In genomic region chr11:60774841-60775240, GRCm38 (mm10) we compare ENCODE assay signal across 11 mouse cellular contexts. TPM values are rescaled to one million over a fixed set of nuclear protein-coding genes. Genes with fewer than 3 reads are reported as not detected.
DNase-seq lines count a peak whose midpoint lies in the region; ATAC-seq and TF ChIP-seq lines count a peak whose summit lies in the region.
"Had no signal": no experiment of that assay in that cellular context is flagged by ENCODE, and none has a peak within 500 bp of the region (broad histone marks: within the 10 kb centered on the region; RNA-seq: fewer than 3 reads in every experiment).

No protein-coding gene starts in this region.

- peaks cover 44% of the 10 kb centered on the region for H3K4me1 ChIP-seq in forebrain, embryonic 12.5 days
- peaks cover 42% of the 10 kb centered on the region for H3K4me1 ChIP-seq in forebrain, embryonic 16.5 days (replicated peaks; ENCODE audit: control insufficient read depth, insufficient read depth, low read length)
- H3K4me1 ChIP-seq in lung, embryonic 14.5 days (ENCODE audit: insufficient read depth): peaks cover 30% of the 10 kb centered on the region
- H3K4me1 ChIP-seq in hindbrain, embryonic 14.5 days (replicated peaks; ENCODE audit: control insufficient read depth, insufficient read depth, low read length): peaks cover 39% of the 10 kb centered on the region
- peaks cover 23% of the 10 kb centered on the region for H3K4me1 ChIP-seq in midbrain, postnatal 0 days (ENCODE audit: insufficient read depth, low read length)

- no peaks in the 10 kb centered on the region for H3K9me3 ChIP-seq in forebrain, embryonic 12.5 days
- no peaks in the 10 kb centered on the region for H3K9me3 ChIP-seq in forebrain, embryonic 16.5 days (ENCODE audit: control insufficient read depth, low read length)
- no peaks in the 10 kb centered on the region for H3K9me3 ChIP-seq in lung, embryonic 14.5 days (ENCODE audit: low read depth, low read length)
- no peaks in the 10 kb centered on the region for H3K9me3 ChIP-seq in hindbrain, embryonic 14.5 days (ENCODE audit: control insufficient read depth, low read length)
- H3K9me3 ChIP-seq in midbrain, postnatal 0 days (ENCODE audit: low read length): no peaks in the 10 kb centered on the region

- DNase-seq in lung, embryonic 14.5 days: peak; percentile 56
- DNase-seq in lung, postnatal 14 days: no peak
- DNase-seq in hindbrain, embryonic 14.5 days (ENCODE audit: low spot score): no peak
- DNase-seq in midbrain, postnatal 0 days (ENCODE audit: low spot score): no peak
- DNase-seq in ovary, postnatal 10 days (ENCODE audit: low spot score): no peak
- no peak for DNase-seq in urinary bladder, postnatal 36 days (ENCODE audit: low spot score in 2 of 2)
- DNase-seq: embryo, embryonic 11 days; layer of hippocampus, postnatal 36 days; thymus, adult 2 months had no signal

- ATAC-seq in forebrain, embryonic 12.5 days (ENCODE audit: low FRiP score): no peak
- no peak for ATAC-seq in forebrain, embryonic 16.5 days
- ATAC-seq in lung, embryonic 14.5 days (ENCODE audit: insufficient read depth): no peak
- ATAC-seq in hindbrain, embryonic 14.5 days (ENCODE audit: low FRiP score): no peak
- no peak for ATAC-seq in midbrain, postnatal 0 days (ENCODE audit: low FRiP score)

- H3K4me3 ChIP-seq in forebrain, embryonic 12.5 days (replicated peaks): no peak overlapping the region
- no peak overlapping the region for H3K4me3 ChIP-seq in forebrain, embryonic 16.5 days (replicated peaks; ENCODE audit: low read length)
- H3K4me3 ChIP-seq in lung, embryonic 14.5 days (ENCODE audit: low read depth, low read length): no peak overlapping the region
- H3K4me3 ChIP-seq in hindbrain, embryonic 14.5 days (replicated peaks; ENCODE audit: low read length): no peak overlapping the region
- H3K4me3 ChIP-seq in midbrain, postnatal 0 days (ENCODE audit: low read depth, low read length): no peak overlapping the region

- H3K4me2 ChIP-seq in forebrain, embryonic 12.5 days: peak overlapping the region; percentile 87; the same call in 1 of the 2 replicates
- no peak overlapping the region for H3K4me2 ChIP-seq in forebrain, embryonic 16.5 days (ENCODE audit: low read length)
- H3K4me2 ChIP-seq in lung, embryonic 14.5 days: peak overlapping the region; percentile 87
- no peak overlapping the region for H3K4me2 ChIP-seq in hindbrain, embryonic 14.5 days (replicated peaks)
- H3K4me2 ChIP-seq in midbrain, postnatal 0 days (ENCODE audit: low read depth, low read length, poor library complexity, severe bottlenecking): peak overlapping the region; percentile 92; the same call in 1 of the 2 replicates

- no peaks in the 10 kb centered on the region for H3K27me3 ChIP-seq in forebrain, embryonic 12.5 days
- no peaks in the 10 kb centered on the region for H3K27me3 ChIP-seq in forebrain, embryonic 16.5 days (replicated peaks; ENCODE audit: control insufficient read depth, insufficient read depth, low read length)
- H3K27me3 ChIP-seq in lung, embryonic 14.5 days (ENCODE audit: insufficient read depth, low read length): no peaks in the 10 kb centered on the region
- no peaks in the 10 kb centered on the region for H3K27me3 ChIP-seq in hindbrain, embryonic 14.5 days (ENCODE audit: control insufficient read depth, insufficient read depth, low read length)
- H3K27me3 ChIP-seq in midbrain, postnatal 0 days (ENCODE audit: insufficient read depth, low read length): no peaks in the 10 kb centered on the region

- H3K9ac ChIP-seq in forebrain, embryonic 12.5 days: no peak overlapping the region
- H3K9ac ChIP-seq in forebrain, embryonic 16.5 days (replicated peaks; ENCODE audit: low read depth, low read length): no peak overlapping the region
- peak overlapping the region; percentile 85; the same call in 1 of the 2 replicates for H3K9ac ChIP-seq in lung, embryonic 14.5 days
- H3K9ac ChIP-seq in hindbrain, embryonic 14.5 days: peak overlapping the region; percentile 81; the same call in 1 of the 2 replicates
- H3K9ac ChIP-seq in midbrain, postnatal 0 days (replicated peaks; ENCODE audit: low read length, poor library complexity, severe bottlenecking): no peak overlapping the region

- WGBS in forebrain, embryonic 12.5 days: 94% methylated on average over 1 of the region's 1 CpGs
- WGBS in forebrain, embryonic 16.5 days: 93% methylated on average over 1 of the region's 1 CpGs
- 28% methylated on average over 1 of the region's 1 CpGs for WGBS in lung, embryonic 14.5 days
- 93% methylated on average over 1 of the region's 1 CpGs for WGBS in hindbrain, embryonic 14.5 days
- WGBS in midbrain, postnatal 0 days: 80% methylated on average over 1 of the region's 1 CpGs

- no peak overlapping the region for H3K27ac ChIP-seq in forebrain, embryonic 12.5 days
- no peak overlapping the region for H3K27ac ChIP-seq in forebrain, embryonic 16.5 days (ENCODE audit: low read length)
- no peak overlapping the region for H3K27ac ChIP-seq in lung, embryonic 14.5 days (ENCODE audit: low read depth)
- no peak overlapping the region for H3K27ac ChIP-seq in hindbrain, embryonic 14.5 days
- H3K27ac ChIP-seq in midbrain, postnatal 0 days (ENCODE audit: low read depth, low read length): no peak overlapping the region

- peaks cover 12% of the 10 kb centered on the region for H3K36me3 ChIP-seq in forebrain, embryonic 12.5 days (replicated peaks)
- H3K36me3 ChIP-seq in forebrain, embryonic 16.5 days (ENCODE audit: control insufficient read depth, insufficient read depth): no peaks in the 10 kb centered on the region
- H3K36me3 ChIP-seq in lung, embryonic 14.5 days (ENCODE audit: insufficient read depth): peaks cover 15% of the 10 kb centered on the region
- peaks cover 13% of the 10 kb centered on the region; the same call in 1 of the 2 replicates for H3K36me3 ChIP-seq in hindbrain, embryonic 14.5 days (replicated peaks; ENCODE audit: control insufficient read depth, insufficient read depth)
- H3K36me3 ChIP-seq in midbrain, postnatal 0 days (ENCODE audit: insufficient read depth, low read length): peaks cover 8% of the 10 kb centered on the region

- no peak for TF ChIP-seq CTCF in lung, embryonic 14.5 days (IDR thresholded peaks at IDR 0.05; ENCODE audit: low read depth)
- no peak for TF ChIP-seq CTCF in midbrain, postnatal 0 days (IDR thresholded peaks at IDR 0.05)

RNA-seq across cellular contexts. Expression of gene Top3a, which starts 2.3 kb away (rescaled TPM):
- polyA plus RNA-seq in forebrain, embryonic 12.5 days (2016; fragmentation: Nextera tagmentation; extraction: Ambion mirVana): 20.5 and 21.1 TPM in 2 replicates
- polyA plus RNA-seq in forebrain, embryonic 16.5 days (2015; fragmentation: Nextera tagmentation; extraction: Ambion mirVana): 11.5 and 12.2 TPM in 2 replicates
- 20.2 and 22.2 TPM in 2 replicates for polyA plus RNA-seq in lung, embryonic 14.5 days (2014; fragmentation: Nextera tagmentation; extraction: Ambion mirVana)
- 7.2 and 8.0 TPM in 2 replicates for polyA plus RNA-seq in hindbrain, embryonic 14.5 days (2014; fragmentation: Nextera tagmentation; extraction: Ambion mirVana)
- 8.1 and 10.9 TPM in 2 replicates for total RNA-seq in midbrain, postnatal 0 days (2014; rRNA removed)
- 3.6 and 4.1 TPM in 2 replicates for polyA plus RNA-seq in midbrain, postnatal 0 days (2015; fragmentation: Nextera tagmentation; extraction: Ambion mirVana)

RNA-seq across cellular contexts. Expression of gene Smcr8, which starts 2.5 kb away (rescaled TPM):
- 11.0 and 11.5 TPM in 2 replicates for polyA plus RNA-seq in forebrain, embryonic 12.5 days (2016; fragmentation: Nextera tagmentation; extraction: Ambion mirVana)
- polyA plus RNA-seq in forebrain, embryonic 16.5 days (2015; fragmentation: Nextera tagmentation; extraction: Ambion mirVana): 7.0 and 7.8 TPM in 2 replicates
- 6.6 and 8.3 TPM in 2 replicates for polyA plus RNA-seq in lung, embryonic 14.5 days (2014; fragmentation: Nextera tagmentation; extraction: Ambion mirVana)
- polyA plus RNA-seq in hindbrain, embryonic 14.5 days (2014; fragmentation: Nextera tagmentation; extraction: Ambion mirVana): 8.3 and 8.9 TPM in 2 replicates
- total RNA-seq in midbrain, postnatal 0 days (2014; rRNA removed): 14.2 and 18.1 TPM in 2 replicates
- 3.6 and 4.0 TPM in 2 replicates for polyA plus RNA-seq in midbrain, postnatal 0 days (2015; fragmentation: Nextera tagmentation; extraction: Ambion mirVana)

RNA-seq across cellular contexts. Expression of gene Shmt1, which starts 36.7 kb away (rescaled TPM):
- 49.9 and 52.6 TPM in 2 replicates for polyA plus RNA-seq in forebrain, embryonic 12.5 days (2016; fragmentation: Nextera tagmentation; extraction: Ambion mirVana)
- 14.9 and 17.7 TPM in 2 replicates for polyA plus RNA-seq in forebrain, embryonic 16.5 days (2015; fragmentation: Nextera tagmentation; extraction: Ambion mirVana)
- 62.0 and 63.6 TPM in 2 replicates for polyA plus RNA-seq in lung, embryonic 14.5 days (2014; fragmentation: Nextera tagmentation; extraction: Ambion mirVana)
- polyA plus RNA-seq in hindbrain, embryonic 14.5 days (2014; fragmentation: Nextera tagmentation; extraction: Ambion mirVana): 6.4 and 8.7 TPM in 2 replicates
- total RNA-seq in midbrain, postnatal 0 days (2014; rRNA removed): 5.6 and 6.5 TPM in 2 replicates
- 3.1 and 3.7 TPM in 2 replicates for polyA plus RNA-seq in midbrain, postnatal 0 days (2015; fragmentation: Nextera tagmentation; extraction: Ambion mirVana)

RNA-seq across cellular contexts. Expression of gene Mief2, which starts 46.6 kb away (rescaled TPM):
- 15.4 and 17.9 TPM in 2 replicates for polyA plus RNA-seq in forebrain, embryonic 12.5 days (2016; fragmentation: Nextera tagmentation; extraction: Ambion mirVana)
- 25.5 and 25.7 TPM in 2 replicates for polyA plus RNA-seq in forebrain, embryonic 16.5 days (2015; fragmentation: Nextera tagmentation; extraction: Ambion mirVana)
- polyA plus RNA-seq in lung, embryonic 14.5 days (2014; fragmentation: Nextera tagmentation; extraction: Ambion mirVana): 12.9 and 15.3 TPM in 2 replicates
- 25.6 and 28.0 TPM in 2 replicates for polyA plus RNA-seq in hindbrain, embryonic 14.5 days (2014; fragmentation: Nextera tagmentation; extraction: Ambion mirVana)
- total RNA-seq in midbrain, postnatal 0 days (2014; rRNA removed): 36.6 and 37.9 TPM in 2 replicates
- 24.0 and 25.3 TPM in 2 replicates for polyA plus RNA-seq in midbrain, postnatal 0 days (2015; fragmentation: Nextera tagmentation; extraction: Ambion mirVana)

RNA-seq across cellular contexts. Expression of gene Flii, which starts 47.8 kb away (rescaled TPM):
- 76.2 and 78.9 TPM in 2 replicates for polyA plus RNA-seq in forebrain, embryonic 12.5 days (2016; fragmentation: Nextera tagmentation; extraction: Ambion mirVana)
- polyA plus RNA-seq in forebrain, embryonic 16.5 days (2015; fragmentation: Nextera tagmentation; extraction: Ambion mirVana): 82.9 and 85.7 TPM in 2 replicates
- polyA plus RNA-seq in lung, embryonic 14.5 days (2014; fragmentation: Nextera tagmentation; extraction: Ambion mirVana): 86.2 and 88.6 TPM in 2 replicates
- polyA plus RNA-seq in hindbrain, embryonic 14.5 days (2014; fragmentation: Nextera tagmentation; extraction: Ambion mirVana): 62.7 and 64.3 TPM in 2 replicates
- total RNA-seq in midbrain, postnatal 0 days (2014; rRNA removed): 64.9 and 92.7 TPM in 2 replicates
- 42.7 and 46.0 TPM in 2 replicates for polyA plus RNA-seq in midbrain, postnatal 0 days (2015; fragmentation: Nextera tagmentation; extraction: Ambion mirVana)

Comparison
In these comparisons a context has a peak if more than half of its experiments do, and no peak if none do; other contexts are left out.
1. H3K4me2 ChIP-seq: peak in forebrain, embryonic 12.5 days (single experiment), lung, embryonic 14.5 days (single experiment) and midbrain, postnatal 0 days (single experiment); none in forebrain, embryonic 16.5 days (single experiment) and hindbrain, embryonic 14.5 days (single experiment).
2. H3K9ac ChIP-seq: peak in lung, embryonic 14.5 days (single experiment) and hindbrain, embryonic 14.5 days (single experiment); none in forebrain, embryonic 12.5 days (single experiment), forebrain, embryonic 16.5 days (single experiment) and midbrain, postnatal 0 days (single experiment).